Mouse (Mus musculus) lung, postnatal 0 days (tissue): ENCODE data around the gene Tssk4. TPM values are rescaled to one million over a fixed set of nuclear protein-coding genes. Genes with fewer than 3 reads are reported as not detected.

Experiments used
- ATAC-seq: fragments of 200-750 bp; cut with Nextera tagmentation; 2 replicates; pipeline ENCODE4 v1.8.0; 2017; ENCODE audit warnings: moderate library complexity
- DNase-seq: peaks from one replicate; pipeline ENCODE4 v3.0.0-alpha.2; 2016; ENCODE audit warnings: low spot score
- H3K27ac ChIP-seq: fragments of 300-500 bp; sonication (generic); 2 replicates; pipeline ENCODE4 v1.5.1; 2014; ENCODE audit warnings: antibody characterized with exemption, mild to moderate bottlenecking, low read length, mixed read lengths
- H3K27me3 ChIP-seq: fragments of 300-500 bp; sonication (generic); replicated peaks from 2 replicates; pipeline ENCODE4 v1.6.1; 2014; ENCODE audit warnings: low read length, mixed read lengths; ENCODE audit not compliant: insufficient read depth
- H3K36me3 ChIP-seq: fragments of 300-500 bp; sonication (generic); 2 replicates; pipeline ENCODE4 v1.6.1; 2014; ENCODE audit warnings: low read length, mixed read lengths; ENCODE audit not compliant: insufficient read depth
- H3K4me1 ChIP-seq: fragments of 300-500 bp; sonication (generic); 2 replicates; pipeline ENCODE4 v1.6.1; 2014; ENCODE audit warnings: antibody characterized with exemption, low read depth, low read length, mixed read lengths; ENCODE audit not compliant: insufficient read depth
- H3K4me2 ChIP-seq: fragments of 300-500 bp; sonication (generic); replicated peaks from 2 replicates; pipeline ENCODE4 v1.6.1; 2014; ENCODE audit warnings: low read depth, mild to moderate bottlenecking, low read length, moderate library complexity, mixed read lengths
- H3K4me3 ChIP-seq: fragments of 300-500 bp; sonication (generic); 2 replicates; pipeline ENCODE4 v1.5.1; 2014; ENCODE audit warnings: low read depth, low read length
- H3K9ac ChIP-seq: fragments of 300-500 bp; sonication (generic); replicated peaks from 2 replicates; pipeline ENCODE4 v1.6.1; 2014; ENCODE audit warnings: low read depth, mild to moderate bottlenecking
- H3K9me3 ChIP-seq: fragments of 300-500 bp; sonication (generic); 2 replicates; pipeline ENCODE4 v1.6.1; 2016; ENCODE audit warnings: low read length, mixed read lengths
- CTCF ChIP-seq: IDR thresholded peaks from 2 replicates; pipeline ENCODE4 v1.5.1; 2016; ENCODE audit warnings: antibody characterized with exemption, mild to moderate bottlenecking
- EP300 ChIP-seq: IDR thresholded peaks from 2 replicates; pipeline ENCODE4 v1.6.1; 2016; ENCODE audit warnings: antibody characterized with exemption, mild to moderate bottlenecking, control low read depth
- WGBS: fragments of 180-500 bp; shearing (Covaris S2); extraction: QIAGEN DNeasy Blood & Tissue Kit; methylation state at CpG from one replicate; pipeline ENCODE4 v1.1.7; 2014; 5-methylcytosine and 5-hydroxymethylcytosine counted together
- polyA plus RNA-seq: library from polyadenylated mRNA; unstranded; fragments of >200 nt; fragmentation: Nextera tagmentation; extraction: Ambion mirVana; gene quantifications from 2 replicates; pipeline ENCODE4 v1.2.1, GENCODE M21; 2015

Tssk4 gene
- polyA plus RNA-seq, 1 experiment from 2014 or later, result 0.61 TPM

DNA sequence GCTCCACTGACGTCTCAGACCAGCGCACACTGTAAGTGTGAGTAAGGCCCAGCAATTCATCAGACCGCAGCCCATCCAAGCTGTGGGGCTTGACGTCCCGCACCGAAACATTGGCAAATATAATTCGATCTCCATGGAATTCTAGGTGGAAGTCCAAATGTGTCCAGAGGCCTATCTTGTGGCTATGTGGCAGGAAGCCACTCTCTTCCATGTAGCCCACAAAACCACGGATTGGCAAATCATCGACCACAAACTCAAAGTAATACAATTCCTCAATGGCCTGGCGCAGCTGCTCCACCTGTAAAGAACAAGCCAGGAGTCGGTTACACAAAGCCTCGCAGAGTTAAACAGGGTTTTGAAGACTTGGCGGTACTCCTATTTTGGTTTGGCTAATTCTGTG, 8.7 kb upstream of the Tssk4 start:
- H3K9me3 ChIP-seq, result no peaks in the 10 kb centered on the region
- no peak overlapping the region for H3K4me2 ChIP-seq
- no peak overlapping the region for H3K27ac ChIP-seq
- WGBS, result 92% methylated on average over 13 of the region's 13 CpGs
- no peak for TF ChIP-seq EP300
- no peak for TF ChIP-seq CTCF
- DNase-seq, result no peak
- peaks cover 26% of the 10 kb centered on the region; the same call in 1 of the 2 replicates for H3K36me3 ChIP-seq
- peaks cover 5% of the 10 kb centered on the region; the same call in 1 of the 2 replicates for H3K4me1 ChIP-seq
- no peak overlapping the region for H3K9ac ChIP-seq
- ATAC-seq, result no peak
- H3K4me3 ChIP-seq, result no peak overlapping the region
- H3K27me3 ChIP-seq, result no peaks in the 10 kb centered on the region

DNA sequence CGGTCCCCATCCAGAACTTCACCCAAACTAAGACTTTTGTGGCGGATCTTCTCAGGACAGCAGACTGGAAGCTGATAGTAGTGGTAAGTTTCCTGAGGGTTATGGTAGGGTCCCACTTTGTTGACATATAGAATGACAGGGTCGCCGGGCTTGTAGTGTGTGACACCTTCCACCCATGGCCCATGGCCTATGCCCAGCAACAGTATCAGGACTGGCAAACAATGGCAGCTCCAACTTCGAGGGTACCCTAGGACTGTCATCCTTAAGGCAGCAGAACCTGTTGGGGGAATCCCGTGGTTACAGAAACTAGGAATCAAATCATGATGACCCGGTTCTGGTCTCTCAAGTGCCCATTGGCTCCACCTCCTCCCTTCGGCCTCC, 7.3 kb upstream of the Tssk4 start:
- peaks cover 26% of the 10 kb centered on the region; the same call in 1 of the 2 replicates for H3K36me3 ChIP-seq
- no peak for ATAC-seq

DNA sequence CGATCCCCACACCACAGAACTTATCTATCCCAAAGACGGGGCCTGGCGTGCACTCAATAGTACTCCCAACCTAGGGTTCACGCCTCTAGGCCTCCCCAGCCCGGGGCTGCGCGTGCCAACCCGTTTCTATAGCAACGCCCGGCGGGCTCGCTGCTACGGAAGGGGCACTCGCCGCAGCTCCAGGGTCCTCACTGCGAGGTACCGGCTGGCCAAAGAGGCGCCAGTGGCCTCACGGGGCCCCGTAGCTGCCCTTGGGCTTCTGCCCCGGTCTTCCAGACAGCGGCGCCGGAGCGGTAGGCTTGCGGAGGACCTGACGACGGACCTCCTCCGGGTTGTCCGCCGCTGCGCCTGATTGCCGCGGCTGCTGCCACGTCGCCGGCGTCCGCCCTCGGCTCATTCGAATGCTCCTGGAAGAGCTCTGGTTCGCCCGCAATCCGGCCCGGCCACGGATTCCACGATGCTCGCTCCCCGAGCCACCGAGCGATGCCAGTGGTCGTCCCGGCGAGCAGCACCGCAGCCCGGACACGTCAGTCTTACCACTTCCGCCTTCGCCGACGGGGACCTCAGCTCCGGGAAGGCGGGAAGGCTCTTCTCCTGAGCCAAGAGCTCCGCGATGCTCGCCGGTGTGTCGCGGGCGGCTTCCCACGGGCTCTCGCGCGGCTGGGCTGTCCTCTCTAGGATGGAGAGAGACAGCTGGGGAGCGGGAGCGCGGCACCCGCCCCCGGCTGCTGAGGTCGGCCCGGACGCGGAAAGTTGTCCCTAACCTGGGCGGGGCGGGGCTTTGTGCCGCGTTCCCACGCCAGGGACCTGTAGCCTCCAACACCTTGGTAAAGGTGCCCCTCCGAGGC, 6.7 kb upstream of the Tssk4 start, which contains the start of gene Tm9sf1:
Gene Tm9sf1, minus strand, starts transcription at position 747 of the 848 bp plus-strand sequence.
- Histone ChIP-seq H3K27ac (peak within 1 kb of the TSS; percentile 94), H3K4me1 (peaks cover 5% of the 10 kb centered on the region; the same call in 1 of the 2 replicates), H3K9ac (peak within 1 kb of the TSS; percentile 90), H3K9me3 (no peaks in the 10 kb centered on the region), H3K36me3 (peaks cover 20% of the 10 kb centered on the region; the same call in 1 of the 2 replicates), H3K27me3 (no peaks in the 10 kb centered on the region), H3K4me2 (peak within 1 kb of the TSS; percentile 68), H3K4me3 (peak within 1 kb of the TSS; percentile 94)
- DNase-seq (peak; percentile 90), ATAC-seq (peak; percentile 90)
- WGBS, result 1% methylated on average over 76 of the region's 89 CpGs
- TF ChIP-seq EP300 (no peak), CTCF (peak; percentile 40)

More for the DNA sequence above, 7.3 kb upstream of the Tssk4 start:
- DNase-seq, result no peak
- 13% methylated on average over 8 of the region's 8 CpGs for WGBS
- Histone ChIP-seq H3K4me2 (peak overlapping the region; percentile 68), H3K4me1 (peaks cover 5% of the 10 kb centered on the region; the same call in 1 of the 2 replicates), H3K27me3 (no peaks in the 10 kb centered on the region), H3K27ac (peak overlapping the region; percentile 94), H3K9ac (peak overlapping the region; percentile 90), H3K4me3 (peak overlapping the region; percentile 94), H3K9me3 (no peaks in the 10 kb centered on the region)
- TF ChIP-seq EP300 (no peak), CTCF (no peak)

DNA sequence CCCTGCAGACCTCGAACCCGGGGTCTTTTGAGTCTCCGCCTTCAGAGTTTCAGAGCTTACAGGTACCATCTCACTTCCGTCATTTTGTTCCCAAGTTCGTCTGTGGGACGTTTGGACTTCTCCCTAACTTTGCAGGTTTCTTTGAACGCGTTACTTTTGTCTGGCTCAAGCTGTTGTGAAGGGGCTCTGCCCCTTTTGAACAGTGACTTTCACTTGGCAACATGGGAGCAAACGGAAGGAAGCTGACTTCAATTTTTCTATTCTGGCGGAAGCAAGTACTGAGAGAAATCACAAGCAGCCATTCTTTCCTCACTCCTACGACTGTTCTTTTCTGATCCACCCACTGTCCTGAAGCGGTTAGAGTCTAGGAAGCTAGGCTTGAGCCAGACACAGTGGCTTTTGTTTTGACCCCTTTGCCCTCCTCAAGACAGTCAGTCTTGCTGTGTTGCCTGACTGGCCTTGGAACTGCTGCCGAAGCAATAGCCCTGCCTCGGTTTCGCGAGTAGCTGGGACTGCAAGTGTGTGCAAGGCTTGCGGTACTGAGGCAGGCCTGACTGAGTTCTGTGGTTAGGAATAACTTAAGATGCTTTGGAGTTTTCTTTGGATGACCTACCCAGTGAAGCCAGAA, 5.6 kb upstream of the Tssk4 start:
- Histone ChIP-seq H3K4me1 (peaks cover 5% of the 10 kb centered on the region; the same call in 1 of the 2 replicates), H3K4me3 (peak overlapping the region; percentile 94), H3K9me3 (no peaks in the 10 kb centered on the region), H3K27me3 (no peaks in the 10 kb centered on the region), H3K36me3 (peaks cover 18% of the 10 kb centered on the region; the same call in 1 of the 2 replicates), H3K9ac (peak overlapping the region; percentile 90; the same call in 1 of the 2 replicates), H3K4me2 (peak overlapping the region; percentile 68), H3K27ac (peak overlapping the region; percentile 94)
- DNase-seq, result peak; percentile 61
- 8% methylated on average over 17 of the region's 17 CpGs for WGBS
- TF ChIP-seq CTCF (no peak), EP300 (no peak; the same call in 1 of the 2 replicates)
- ATAC-seq, result no peak

DNA sequence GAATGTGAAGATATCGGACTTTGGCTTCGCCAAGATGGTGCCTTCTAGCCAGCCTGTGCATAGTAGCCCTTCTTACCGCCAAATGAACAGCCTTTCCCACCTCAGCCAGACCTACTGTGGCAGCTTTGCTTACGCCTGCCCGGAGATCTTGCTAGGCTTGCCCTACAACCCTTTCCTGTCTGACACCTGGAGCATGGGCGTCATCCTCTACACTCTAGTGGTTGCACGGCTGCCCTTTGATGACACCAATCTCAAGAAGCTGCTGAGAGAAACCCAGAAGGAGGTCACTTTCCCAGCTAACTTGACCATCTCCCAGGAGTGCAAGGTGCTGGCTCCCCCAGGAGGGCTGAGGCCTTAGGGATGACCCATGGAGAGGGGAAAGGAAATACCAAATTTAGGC, 1.5 kb downstream of the Tssk4 start:
- no peak for DNase-seq
- H3K9me3 ChIP-seq, result no peaks in the 10 kb centered on the region
- H3K4me1 ChIP-seq, result no peaks in the 10 kb centered on the region
- H3K4me2 ChIP-seq, result no peak overlapping the region
- no peak for TF ChIP-seq EP300
- TF ChIP-seq CTCF, result no peak
- no peak overlapping the region for H3K4me3 ChIP-seq
- no peaks in the 10 kb centered on the region for H3K27me3 ChIP-seq
- H3K27ac ChIP-seq, result no peak overlapping the region
- no peaks in the 10 kb centered on the region for H3K36me3 ChIP-seq
- ATAC-seq, result no peak
- no peak overlapping the region for H3K9ac ChIP-seq
- 87% methylated on average over 7 of the region's 7 CpGs for WGBS

DNA sequence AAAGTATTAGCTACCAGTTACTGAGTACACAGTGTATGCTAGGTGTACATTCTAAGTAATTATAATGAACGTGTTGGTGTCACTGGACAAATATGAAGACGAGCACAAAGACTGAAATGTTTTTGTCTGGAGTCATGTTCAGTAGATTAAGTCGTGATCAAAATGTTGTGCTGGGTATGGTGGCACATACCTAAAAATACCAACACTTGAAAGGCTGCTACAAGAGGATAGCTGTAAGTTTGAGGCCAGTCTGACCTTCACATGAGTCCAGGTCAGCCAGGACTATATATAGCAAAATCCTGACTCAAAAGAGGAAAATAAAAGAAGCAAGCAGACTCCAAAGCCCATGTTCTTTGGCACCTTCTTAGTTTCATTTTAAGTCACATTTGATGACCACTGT, 7.0 kb downstream of the Tssk4 start:
- Histone ChIP-seq H3K9me3 (no peaks in the 10 kb centered on the region), H3K4me1 (peaks cover 6% of the 10 kb centered on the region; the same call in 1 of the 2 replicates), H3K27ac (no peak overlapping the region), H3K4me3 (no peak overlapping the region), H3K27me3 (no peaks in the 10 kb centered on the region), H3K4me2 (no peak overlapping the region), H3K9ac (no peak overlapping the region), H3K36me3 (0 out of 2 replicates have a peak, but pooled peaks cover 4% of the 10 kb centered on the region)
- no peak for ATAC-seq
- DNase-seq, result no peak
- 75% methylated on average over 3 of the region's 3 CpGs for WGBS
- TF ChIP-seq EP300 (no peak), CTCF (no peak)
